Mouse (Mus musculus) lung, postnatal 0 days (tissue): ENCODE results near the gene Cwf19l1. TPM values are rescaled to one million over a fixed set of nuclear protein-coding genes. Genes with fewer than 3 reads are reported as not detected.

ENCODE experiments used
- ATAC-seq: fragments of 200-750 bp; cut with Nextera tagmentation; 2 replicates; pipeline ENCODE4 v1.8.0; 2017; ENCODE audit warnings: moderate library complexity
- DNase-seq: peaks from one replicate; pipeline ENCODE4 v3.0.0-alpha.2; 2016; ENCODE audit warnings: low spot score
- H3K27ac ChIP-seq: fragments of 300-500 bp; sonication (generic); 2 replicates; pipeline ENCODE4 v1.5.1; 2014; ENCODE audit warnings: antibody characterized with exemption, mild to moderate bottlenecking, low read length, mixed read lengths
- H3K27me3 ChIP-seq: fragments of 300-500 bp; sonication (generic); replicated peaks from 2 replicates; pipeline ENCODE4 v1.6.1; 2014; ENCODE audit warnings: low read length, mixed read lengths; ENCODE audit not compliant: insufficient read depth
- H3K36me3 ChIP-seq: fragments of 300-500 bp; sonication (generic); 2 replicates; pipeline ENCODE4 v1.6.1; 2014; ENCODE audit warnings: low read length, mixed read lengths; ENCODE audit not compliant: insufficient read depth
- H3K4me1 ChIP-seq: fragments of 300-500 bp; sonication (generic); 2 replicates; pipeline ENCODE4 v1.6.1; 2014; ENCODE audit warnings: antibody characterized with exemption, low read depth, low read length, mixed read lengths; ENCODE audit not compliant: insufficient read depth
- H3K4me2 ChIP-seq: fragments of 300-500 bp; sonication (generic); replicated peaks from 2 replicates; pipeline ENCODE4 v1.6.1; 2014; ENCODE audit warnings: low read depth, mild to moderate bottlenecking, low read length, moderate library complexity, mixed read lengths
- H3K4me3 ChIP-seq: fragments of 300-500 bp; sonication (generic); 2 replicates; pipeline ENCODE4 v1.5.1; 2014; ENCODE audit warnings: low read depth, low read length
- H3K9ac ChIP-seq: fragments of 300-500 bp; sonication (generic); replicated peaks from 2 replicates; pipeline ENCODE4 v1.6.1; 2014; ENCODE audit warnings: low read depth, mild to moderate bottlenecking
- H3K9me3 ChIP-seq: fragments of 300-500 bp; sonication (generic); 2 replicates; pipeline ENCODE4 v1.6.1; 2016; ENCODE audit warnings: low read length, mixed read lengths
- CTCF ChIP-seq: IDR thresholded peaks from 2 replicates; pipeline ENCODE4 v1.5.1; 2016; ENCODE audit warnings: antibody characterized with exemption, mild to moderate bottlenecking
- EP300 ChIP-seq: IDR thresholded peaks from 2 replicates; pipeline ENCODE4 v1.6.1; 2016; ENCODE audit warnings: antibody characterized with exemption, mild to moderate bottlenecking, control low read depth
- WGBS: fragments of 180-500 bp; shearing (Covaris S2); extraction: QIAGEN DNeasy Blood & Tissue Kit; methylation state at CpG from one replicate; pipeline ENCODE4 v1.1.7; 2014; 5-methylcytosine and 5-hydroxymethylcytosine counted together
- polyA plus RNA-seq: library from polyadenylated mRNA; unstranded; fragments of >200 nt; fragmentation: Nextera tagmentation; extraction: Ambion mirVana; gene quantifications from 2 replicates; pipeline ENCODE4 v1.2.1, GENCODE M21; 2015

Gene Cwf19l1
- polyA plus RNA-seq, 1 experiment from 2014 or later, result 14.2 TPM

DNA sequence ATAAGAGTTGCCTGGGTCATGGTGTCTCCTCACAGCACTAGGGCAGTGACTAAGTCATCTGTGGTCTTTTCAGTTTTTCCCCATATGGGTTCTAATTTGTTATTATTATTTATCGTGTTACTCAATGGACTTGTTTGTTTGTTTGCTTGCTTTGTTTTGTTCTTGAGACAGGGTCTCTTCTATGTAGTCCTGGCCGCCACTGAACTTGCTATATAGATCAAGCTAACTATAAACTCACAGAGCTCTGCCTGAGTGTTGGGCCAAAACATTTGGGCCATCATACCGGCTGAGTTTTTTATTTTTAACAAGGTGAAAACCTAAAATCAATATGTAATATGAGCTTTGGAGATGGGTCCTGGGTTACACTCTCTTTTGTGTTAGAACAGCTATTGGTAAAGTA, 23.7 kb upstream of the Cwf19l1 start:
- H3K4me1 ChIP-seq, result no peaks in the 10 kb centered on the region
- WGBS, result 76% methylated on average over 3 of the region's 3 CpGs
- no peaks in the 10 kb centered on the region for H3K9me3 ChIP-seq
- H3K27me3 ChIP-seq, result no peaks in the 10 kb centered on the region
- no peaks in the 10 kb centered on the region for H3K36me3 ChIP-seq
- ATAC-seq (no peak), DNase-seq (no peak)
- H3K4me3 ChIP-seq, result no peak overlapping the region
- H3K4me2 ChIP-seq, result no peak overlapping the region
- TF ChIP-seq EP300 (no peak), CTCF (no peak)
- H3K27ac ChIP-seq, result no peak overlapping the region
- H3K9ac ChIP-seq, result no peak overlapping the region

- no peaks in the 10 kb centered on the region for H3K4me1 ChIP-seq
- ATAC-seq (no peak), DNase-seq (no peak)
- H3K9me3 ChIP-seq, result no peaks in the 10 kb centered on the region
- WGBS, result 80% methylated on average over 10 of the region's 10 CpGs
- H3K4me3 ChIP-seq, result no peak overlapping the region
- no peaks in the 10 kb centered on the region for H3K36me3 ChIP-seq
- H3K4me2 ChIP-seq, result no peak overlapping the region
- H3K9ac ChIP-seq, result no peak overlapping the region
- 0 out of 2 replicates have a peak, but pooled peaks cover 3% of the 10 kb centered on the region for H3K27me3 ChIP-seq
- TF ChIP-seq CTCF (no peak), EP300 (no peak)
- no peak overlapping the region for H3K27ac ChIP-seq
Measured at GRCm38 (mm10) chr19:44157005-44157404, 21.3 kb upstream of the Cwf19l1 start.

DNA sequence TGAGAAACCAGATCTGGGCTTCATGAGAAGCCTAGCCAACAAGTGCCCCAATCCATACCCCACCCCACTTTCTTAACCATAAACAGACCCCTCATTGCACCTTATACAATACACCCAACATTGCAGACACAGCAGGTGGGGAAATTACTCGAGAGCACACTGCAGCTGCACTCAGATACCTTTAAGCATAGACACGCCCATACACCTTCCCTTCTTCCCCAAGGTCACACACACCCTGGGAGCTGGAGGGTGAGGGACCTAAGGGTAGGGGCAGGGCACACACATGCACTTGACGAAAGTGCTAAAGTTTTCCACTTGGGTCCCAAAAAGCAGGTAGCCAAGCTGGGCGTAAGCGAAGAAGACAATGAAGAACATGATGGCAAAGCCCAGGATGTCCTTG, 18.1 kb upstream of the Cwf19l1 start:
- 79% methylated on average over 5 of the region's 5 CpGs for WGBS
- Histone ChIP-seq H3K4me3 (no peak overlapping the region), H3K4me1 (no peaks in the 10 kb centered on the region), H3K27me3 (0 out of 2 replicates have a peak, but pooled peaks cover 3% of the 10 kb centered on the region), H3K4me2 (no peak overlapping the region), H3K9ac (no peak overlapping the region), H3K9me3 (no peaks in the 10 kb centered on the region), H3K36me3 (no peaks in the 10 kb centered on the region), H3K27ac (no peak overlapping the region)
- ATAC-seq (no peak), DNase-seq (no peak)
- TF ChIP-seq EP300 (no peak), CTCF (no peak)

GRCm38 (mm10) chr19:44148991-44149390, 13.3 kb upstream of the Cwf19l1 start:
- Histone ChIP-seq H3K4me3 (no peak overlapping the region), H3K9me3 (no peaks in the 10 kb centered on the region), H3K27me3 (0 out of 2 replicates have a peak, but pooled peaks cover 3% of the 10 kb centered on the region), H3K4me2 (no peak overlapping the region), H3K36me3 (no peaks in the 10 kb centered on the region), H3K27ac (no peak overlapping the region), H3K4me1 (peaks cover 5% of the 10 kb centered on the region; the same call in 1 of the 2 replicates), H3K9ac (no peak overlapping the region)
- no peak for DNase-seq
- WGBS, result 68% methylated on average over 2 of the region's 2 CpGs
- TF ChIP-seq EP300, result no peak
- ATAC-seq, result no peak

- Histone ChIP-seq H3K4me3 (no peak overlapping the region), H3K4me1 (peaks cover 5% of the 10 kb centered on the region; the same call in 1 of the 2 replicates), H3K4me2 (no peak overlapping the region), H3K27ac (no peak overlapping the region), H3K36me3 (no peaks in the 10 kb centered on the region), H3K9me3 (no peaks in the 10 kb centered on the region), H3K27me3 (0 out of 2 replicates have a peak, but pooled peaks cover 1% of the 10 kb centered on the region), H3K9ac (no peak overlapping the region)
- ATAC-seq (no peak), DNase-seq (no peak)
- 34% methylated on average over 2 of the region's 2 CpGs for WGBS
- TF ChIP-seq CTCF (peak; percentile 25; the same call in 1 of the 2 replicates), EP300 (no peak)
Measured at GRCm38 (mm10) chr19:44148345-44148744, 12.7 kb upstream of the Cwf19l1 start.

DNA sequence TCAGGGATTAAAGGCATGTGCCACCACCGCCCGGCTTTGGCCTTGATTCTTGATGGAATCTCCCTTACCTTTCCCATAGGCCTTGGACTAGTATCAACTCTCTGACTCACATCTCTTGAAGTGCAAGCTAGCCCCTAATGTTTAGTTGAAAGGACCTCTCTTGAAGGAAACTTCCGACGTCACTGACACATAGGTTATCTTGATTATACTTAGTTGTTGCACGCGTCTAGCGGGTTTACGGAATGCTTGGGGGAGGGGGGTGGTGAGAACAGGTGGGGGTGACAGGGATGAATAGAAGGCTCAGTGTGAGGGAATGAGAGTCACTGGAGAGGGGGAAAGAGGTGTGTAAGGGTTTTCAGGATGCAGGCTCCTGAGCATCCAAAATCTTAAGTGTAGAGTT, 11.3 kb upstream of the Cwf19l1 start:
- peaks cover 5% of the 10 kb centered on the region; the same call in 1 of the 2 replicates for H3K4me1 ChIP-seq
- H3K9ac ChIP-seq, result no peak overlapping the region
- ATAC-seq (no peak), DNase-seq (no peak)
- H3K9me3 ChIP-seq, result no peaks in the 10 kb centered on the region
- no peak for TF ChIP-seq CTCF
- no peak for TF ChIP-seq EP300
- H3K27me3 ChIP-seq, result no peaks in the 10 kb centered on the region
- no peak overlapping the region for H3K27ac ChIP-seq
- H3K36me3 ChIP-seq, result peaks cover 6% of the 10 kb centered on the region; the same call in 1 of the 2 replicates
- WGBS, result 87% methylated on average over 8 of the region's 8 CpGs
- H3K4me2 ChIP-seq, result no peak overlapping the region
- H3K4me3 ChIP-seq, result no peak overlapping the region

- no peak for TF ChIP-seq CTCF
- no peak for TF ChIP-seq EP300
- no peak for DNase-seq
- H3K9ac ChIP-seq, result no peak overlapping the region
- 57% methylated on average over 9 of the region's 9 CpGs for WGBS
- ATAC-seq, result no peak
- H3K9me3 ChIP-seq, result no peaks in the 10 kb centered on the region
- H3K4me3 ChIP-seq, result peak overlapping the region; percentile 71
- peak overlapping the region; percentile 79 for H3K4me2 ChIP-seq
- peaks cover 5% of the 10 kb centered on the region; the same call in 1 of the 2 replicates for H3K4me1 ChIP-seq
- no peaks in the 10 kb centered on the region for H3K27me3 ChIP-seq
- H3K27ac ChIP-seq, result no peak overlapping the region
- H3K36me3 ChIP-seq, result peaks cover 6% of the 10 kb centered on the region; the same call in 1 of the 2 replicates
Measured at GRCm38 (mm10) chr19:44146568-44146879, 10.8 kb upstream of the Cwf19l1 start.
